Mouse (Mus musculus) lung, adult 2 months (tissue): ENCODE results near the gene Kdr.

Source experiments
- CTCF ChIP-seq: fragments of 200-500 bp; IDR thresholded peaks from 2 replicates; pipeline ENCODE4 v1.5.1; 2011; ENCODE audit warnings: mild to moderate bottlenecking, low read length, control low read depth; ENCODE audit not compliant: insufficient read depth
- POLR2A ChIP-seq: fragments of 200-500 bp; IDR thresholded peaks from 2 replicates; pipeline ENCODE4 v1.6.1; 2011; ENCODE audit warnings: low read depth, mild to moderate bottlenecking, control low read depth, low read length, borderline replicate concordance; ENCODE audit errors: extremely low read depth

DNA sequence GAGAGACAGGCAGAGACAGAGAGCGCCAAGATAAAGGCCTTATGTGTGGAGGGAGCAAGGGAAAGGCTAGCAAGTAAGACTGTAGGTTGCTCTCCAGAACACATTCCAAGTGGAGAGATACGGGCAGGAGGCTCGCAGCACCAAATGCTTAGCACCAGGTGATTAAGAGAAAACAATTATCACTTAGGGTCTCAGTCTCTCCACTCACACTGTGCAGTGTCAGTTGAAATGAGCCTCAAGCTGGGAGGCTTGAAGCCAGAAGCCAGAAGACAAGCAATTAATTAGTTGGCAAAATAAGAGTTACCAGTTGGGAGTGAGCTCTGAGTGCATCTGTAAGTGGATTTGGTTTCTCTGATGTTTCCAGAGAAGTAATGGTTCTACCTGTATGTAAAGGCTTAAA is 24.0 kb downstream of the Kdr start:
- TF ChIP-seq POLR2A (no peak), CTCF (no peak)
